Mouse (Mus musculus): ENCODE results near the gene Grifin. TPM values are rescaled to one million over a fixed set of nuclear protein-coding genes. Genes with fewer than 3 reads are reported as not detected.

Gene Grifin
- polyA plus RNA-seq (2015; fragmentation: Nextera tagmentation; extraction: Ambion mirVana) = not detected in 2 replicates

DNA sequence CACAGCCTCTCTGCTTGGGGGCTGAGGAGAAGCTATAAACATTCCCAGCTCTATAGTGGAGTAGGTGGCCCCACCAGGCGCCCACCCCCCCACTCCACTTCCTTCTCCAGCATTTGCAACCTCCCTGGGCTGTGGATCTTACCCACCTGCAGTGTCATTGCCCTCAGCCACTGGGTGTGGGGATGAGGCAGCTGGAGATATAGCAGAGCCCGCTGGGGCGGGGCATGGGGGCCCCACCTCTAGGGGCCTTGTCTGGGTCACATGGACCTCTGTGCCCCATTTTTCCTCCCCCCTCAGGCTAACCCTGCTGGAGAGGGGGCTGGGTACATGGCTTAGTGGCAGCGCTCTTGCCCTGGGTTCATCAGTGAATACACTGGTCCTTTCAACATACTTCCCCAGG, at the start of gene Grifin:
Gene Grifin (minus strand): TSS at position 176 of the 400 bp plus-strand sequence.
- Histone ChIP-seq H3K4me2 (no peak within 1 kb of the TSS), H3K27ac (replicated peaks) (no peak within 1 kb of the TSS), H3K9ac (no peak within 1 kb of the TSS), H3K9me3 (no peaks in the 10 kb centered on the region), H3K27me3 (no peaks in the 10 kb centered on the region), H3K4me3 (no peak within 1 kb of the TSS), H3K4me1 (replicated peaks) (peaks cover 30% of the 10 kb centered on the region), H3K36me3 (no peaks in the 10 kb centered on the region)
- ATAC-seq (ENCODE audit: low read depth) = no peak
- 71% methylated on average over 4 of the region's 4 CpGs for WGBS

DNA sequence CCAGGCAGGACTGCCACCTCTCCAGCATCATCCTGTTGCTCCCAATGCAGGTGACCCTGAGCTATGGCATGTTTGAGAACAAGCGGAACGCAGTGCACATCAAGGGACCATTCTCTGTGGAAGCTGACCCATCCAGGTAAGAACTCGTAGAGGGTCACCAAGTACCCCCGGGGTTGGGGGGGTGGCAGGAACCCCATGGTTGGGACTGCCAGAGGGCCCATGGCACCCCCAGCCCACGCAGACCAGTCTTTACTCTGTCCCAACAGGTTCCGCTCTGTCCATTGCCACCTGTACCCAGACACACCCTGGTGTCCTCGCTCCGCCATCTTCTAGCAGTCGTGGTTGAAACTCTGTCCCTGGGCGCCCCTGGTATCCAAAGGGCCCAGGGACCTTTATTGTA, 49.3 kb upstream of the Grifin start:
- Histone ChIP-seq H3K36me3 (peaks cover 26% of the 10 kb centered on the region), H3K27me3 (no peaks in the 10 kb centered on the region; the same call in 1 of the 2 replicates), H3K4me2 (no peak overlapping the region), H3K27ac (replicated peaks) (no peak overlapping the region), H3K4me3 (no peak overlapping the region), H3K9ac (no peak overlapping the region), H3K9me3 (no peaks in the 10 kb centered on the region), H3K4me1 (replicated peaks) (peaks cover 46% of the 10 kb centered on the region)
- WGBS = 94% methylated on average over 10 of the region's 10 CpGs
- no peak for ATAC-seq (ENCODE audit: low read depth)

DNA sequence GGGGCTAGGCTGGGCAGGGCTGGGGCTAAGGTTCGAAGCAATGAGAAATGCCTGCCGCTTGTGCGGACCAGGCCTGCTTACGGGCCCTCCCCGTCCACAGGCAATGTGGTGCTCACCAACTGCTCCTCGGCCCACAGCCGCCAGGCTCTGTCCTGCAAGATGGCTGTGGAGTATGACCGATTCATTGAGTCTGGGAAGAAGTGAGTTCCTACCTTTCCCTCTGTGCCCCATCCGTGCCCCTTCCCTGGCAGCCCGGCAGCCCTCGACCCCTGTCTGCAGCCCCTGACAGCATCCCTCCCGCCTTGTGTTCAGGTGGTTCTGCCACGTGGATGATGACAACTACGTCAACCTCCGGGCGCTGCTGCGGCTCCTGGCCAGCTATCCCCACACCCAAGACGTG, 47.3 kb upstream of the Grifin start:
- Histone ChIP-seq H3K36me3 (peaks cover 26% of the 10 kb centered on the region), H3K4me3 (peak overlapping the region; percentile 59), H3K4me2 (peak overlapping the region; percentile 87), H3K27ac (replicated peaks) (no peak overlapping the region), H3K9me3 (no peaks in the 10 kb centered on the region), H3K27me3 (peaks cover 9% of the 10 kb centered on the region), H3K4me1 (replicated peaks) (peaks cover 65% of the 10 kb centered on the region), H3K9ac (peak overlapping the region; percentile 75)
- WGBS = 26% methylated on average over 18 of the region's 18 CpGs
- no peak for ATAC-seq (ENCODE audit: low read depth)

DNA sequence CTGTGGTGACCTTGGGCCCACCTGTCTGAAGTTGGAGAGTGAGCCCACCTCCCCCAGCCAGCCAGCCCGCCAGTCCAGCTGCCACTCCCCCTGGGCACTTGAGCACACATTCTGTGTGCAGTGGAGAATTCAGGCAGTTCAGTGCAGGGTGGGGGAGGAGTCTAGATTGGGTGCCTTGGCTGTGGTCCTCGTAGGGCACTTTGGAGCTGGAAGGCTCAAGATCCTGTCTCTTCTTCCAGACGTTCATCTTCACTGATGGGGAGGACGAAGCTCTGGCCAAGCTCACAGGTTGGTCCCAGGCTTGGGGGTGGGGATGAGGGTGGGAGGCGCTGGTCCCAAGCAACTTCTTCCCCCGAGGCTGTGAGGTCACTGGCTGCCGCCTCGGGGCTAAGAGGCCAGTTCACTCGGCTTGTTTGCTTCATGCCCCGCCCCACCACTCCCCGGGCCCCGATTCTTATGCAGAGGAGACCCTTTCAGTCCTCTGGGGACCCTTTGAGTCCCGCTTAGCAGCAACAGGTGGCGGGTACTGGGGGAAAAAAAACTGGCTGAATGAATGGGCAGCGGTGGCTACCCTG, 46.8 kb upstream of the Grifin start:
- 16% methylated on average over 15 of the region's 15 CpGs for WGBS
- Histone ChIP-seq H3K9ac (peak overlapping the region; percentile 75), H3K4me3 (peak overlapping the region; percentile 59), H3K36me3 (peaks cover 26% of the 10 kb centered on the region), H3K4me1 (replicated peaks) (peaks cover 70% of the 10 kb centered on the region), H3K9me3 (no peaks in the 10 kb centered on the region), H3K27ac (replicated peaks) (peak overlapping the region; percentile 95), H3K4me2 (peak overlapping the region; percentile 87), H3K27me3 (peaks cover 13% of the 10 kb centered on the region)
- peak; percentile 22; the same call in 1 of the 2 replicates for ATAC-seq (ENCODE audit: low read depth)

DNA sequence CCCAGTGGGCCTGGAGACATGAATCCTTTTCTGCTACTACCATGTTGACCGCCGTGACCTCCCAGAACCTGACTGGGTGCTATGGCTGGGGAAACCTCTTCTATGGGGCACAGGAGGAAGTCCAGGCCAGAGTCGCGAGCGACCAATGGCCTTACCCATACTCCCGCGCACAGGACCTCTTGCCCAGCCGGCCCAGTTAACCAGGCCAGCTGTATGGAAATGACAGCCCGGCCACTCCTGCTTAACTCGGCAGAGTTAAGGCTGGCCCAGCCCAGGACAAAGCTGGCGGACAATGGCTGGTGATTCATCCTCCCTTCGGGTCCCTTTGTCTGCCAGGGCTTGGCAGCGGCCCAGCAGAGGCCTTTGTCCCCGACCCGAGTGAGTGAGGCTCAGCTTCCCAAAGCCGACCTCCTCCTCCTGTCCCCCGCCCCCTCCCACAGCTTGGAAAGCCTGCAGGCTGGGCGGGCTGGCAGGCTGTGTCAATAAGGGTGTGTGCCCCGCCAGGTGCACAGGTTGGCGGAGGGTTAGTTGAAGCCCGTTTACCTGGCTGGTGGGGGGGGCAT, 46.2 kb upstream of the Grifin start:
- Histone ChIP-seq H3K27ac (replicated peaks) (peak overlapping the region; percentile 95), H3K27me3 (peaks cover 18% of the 10 kb centered on the region), H3K9ac (peak overlapping the region; percentile 75), H3K36me3 (peaks cover 26% of the 10 kb centered on the region), H3K9me3 (no peaks in the 10 kb centered on the region), H3K4me2 (peak overlapping the region; percentile 87), H3K4me1 (replicated peaks) (peaks cover 76% of the 10 kb centered on the region), H3K4me3 (peak overlapping the region; percentile 59)
- ATAC-seq (ENCODE audit: low read depth) = peak; percentile 41
- WGBS = 4% methylated on average over 21 of the region's 21 CpGs

DNA sequence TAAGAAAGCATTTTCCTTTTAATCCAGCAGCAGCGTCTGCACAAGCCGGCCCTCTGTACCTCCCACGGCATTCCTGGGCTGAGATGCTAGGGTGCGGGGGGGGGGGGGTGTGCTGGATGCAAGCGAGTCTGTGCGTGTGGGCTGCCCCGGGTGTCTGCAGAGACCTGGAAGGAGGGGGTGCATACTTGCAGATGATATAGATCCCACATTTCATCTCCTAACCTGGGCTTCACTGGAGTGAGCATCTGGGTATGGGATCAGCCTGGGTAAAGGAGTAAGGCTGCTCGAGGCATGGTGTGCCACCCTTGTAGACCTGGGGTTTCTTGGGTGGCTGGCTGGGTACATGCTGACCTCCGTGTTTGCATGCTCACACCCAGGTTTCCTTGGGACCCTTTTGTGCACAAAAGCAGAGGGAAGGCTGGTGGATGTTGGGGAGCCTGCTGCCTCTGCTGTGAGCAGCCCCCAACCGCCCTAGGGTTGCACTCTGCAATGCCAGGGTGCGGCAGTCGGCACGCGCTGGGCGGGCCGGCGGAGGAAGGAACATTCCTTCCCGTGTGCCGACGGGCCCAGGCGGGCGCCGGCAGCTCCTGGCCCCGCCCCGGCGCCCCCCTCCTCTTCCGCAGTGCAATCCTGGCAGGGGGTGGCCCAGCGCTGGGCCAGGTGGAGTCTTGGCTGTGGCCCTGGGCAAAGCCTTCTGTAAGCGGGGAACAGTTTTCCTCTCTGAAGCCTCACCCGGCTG, 45.6 kb upstream of the Grifin start:
- H3K27me3 ChIP-seq = peaks cover 18% of the 10 kb centered on the region
- H3K4me2 ChIP-seq = peak overlapping the region; percentile 87
- 0 out of 2 replicates have a peak, but pooled peaks have one; percentile 3 for ATAC-seq (ENCODE audit: low read depth)
- H3K27ac ChIP-seq (replicated peaks) = peak overlapping the region; percentile 95
- peaks cover 82% of the 10 kb centered on the region for H3K4me1 ChIP-seq (replicated peaks)
- no peaks in the 10 kb centered on the region for H3K9me3 ChIP-seq
- WGBS = under 1% methylated on average over 30 of the region's 30 CpGs
- peak overlapping the region; percentile 75 for H3K9ac ChIP-seq
- H3K36me3 ChIP-seq = peaks cover 26% of the 10 kb centered on the region
- peak overlapping the region; percentile 59 for H3K4me3 ChIP-seq

DNA sequence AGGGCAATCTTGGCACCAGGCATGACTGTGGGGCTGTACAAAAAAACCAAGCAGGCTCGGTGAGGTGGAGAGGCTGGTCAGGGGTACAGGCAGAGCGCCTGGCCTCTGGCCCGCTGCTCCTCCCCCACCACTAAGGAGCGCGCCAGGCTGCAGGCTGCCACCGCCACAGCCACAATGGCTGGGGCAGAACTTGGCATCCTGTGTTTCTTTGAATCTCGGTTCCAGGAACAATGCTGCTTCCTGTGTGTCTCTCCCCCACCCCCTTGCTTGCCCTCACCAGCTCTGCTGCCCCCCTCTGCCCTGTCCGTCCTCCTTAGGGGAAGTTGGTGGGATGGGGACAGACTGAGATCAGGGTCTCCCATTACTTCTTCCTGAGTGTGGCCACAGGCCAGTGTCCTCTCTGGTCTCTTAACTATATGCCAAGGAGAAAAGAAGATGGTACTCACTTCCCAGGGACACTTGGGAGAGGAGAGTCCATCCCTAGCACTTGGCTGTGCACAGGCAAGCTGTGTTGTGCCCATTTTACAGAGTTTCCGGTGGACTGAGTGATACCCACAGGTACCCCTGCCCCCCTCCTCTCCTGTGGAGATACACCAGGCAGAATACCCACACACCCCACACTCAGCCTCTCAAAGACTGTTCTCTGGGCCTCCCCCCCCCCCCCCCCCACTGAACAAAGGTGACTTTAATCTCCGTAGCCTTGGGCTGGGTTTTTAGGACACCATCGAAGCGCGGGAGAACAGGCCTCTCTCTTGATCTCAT, 44.8 kb upstream of the Grifin start:
- Histone ChIP-seq H3K9me3 (no peaks in the 10 kb centered on the region), H3K4me2 (peak overlapping the region; percentile 87), H3K4me1 (replicated peaks) (peaks cover 90% of the 10 kb centered on the region), H3K27me3 (peaks cover 18% of the 10 kb centered on the region), H3K4me3 (peak overlapping the region; percentile 59), H3K36me3 (peaks cover 23% of the 10 kb centered on the region), H3K9ac (peak overlapping the region; percentile 75), H3K27ac (replicated peaks) (peak overlapping the region; percentile 95)
- no peak for ATAC-seq (ENCODE audit: low read depth)
- WGBS = 6% methylated on average over 13 of the region's 13 CpGs

DNA sequence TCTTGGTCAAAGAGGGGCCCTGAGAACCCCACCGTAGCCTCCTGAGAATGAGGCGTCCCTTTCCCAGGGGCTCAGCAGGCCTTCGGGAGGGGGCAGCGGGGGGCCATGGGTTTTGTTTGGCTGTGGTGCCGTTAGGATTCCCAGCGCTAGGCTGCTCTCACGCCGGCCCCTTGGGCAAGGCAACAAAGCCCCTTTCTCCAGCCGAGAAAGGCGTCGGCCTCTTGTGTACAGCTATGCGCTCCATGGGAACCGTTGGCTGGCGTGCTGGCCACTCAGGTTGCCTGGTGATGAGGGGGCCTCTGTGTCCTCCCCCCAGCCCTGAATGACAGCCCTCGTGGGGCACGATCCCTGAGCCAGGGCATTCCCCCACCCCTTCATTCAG, 43.8 kb upstream of the Grifin start:
- Histone ChIP-seq H3K9ac (peak overlapping the region; percentile 75), H3K4me3 (peak overlapping the region; percentile 59), H3K4me1 (replicated peaks) (peaks cover 86% of the 10 kb centered on the region), H3K27me3 (peaks cover 18% of the 10 kb centered on the region), H3K9me3 (no peaks in the 10 kb centered on the region), H3K4me2 (peak overlapping the region; percentile 87), H3K36me3 (peaks cover 14% of the 10 kb centered on the region), H3K27ac (replicated peaks) (peak overlapping the region; percentile 95)
- WGBS = 2% methylated on average over 14 of the region's 16 CpGs
- ATAC-seq (ENCODE audit: low read depth) = peak; percentile 9

DNA sequence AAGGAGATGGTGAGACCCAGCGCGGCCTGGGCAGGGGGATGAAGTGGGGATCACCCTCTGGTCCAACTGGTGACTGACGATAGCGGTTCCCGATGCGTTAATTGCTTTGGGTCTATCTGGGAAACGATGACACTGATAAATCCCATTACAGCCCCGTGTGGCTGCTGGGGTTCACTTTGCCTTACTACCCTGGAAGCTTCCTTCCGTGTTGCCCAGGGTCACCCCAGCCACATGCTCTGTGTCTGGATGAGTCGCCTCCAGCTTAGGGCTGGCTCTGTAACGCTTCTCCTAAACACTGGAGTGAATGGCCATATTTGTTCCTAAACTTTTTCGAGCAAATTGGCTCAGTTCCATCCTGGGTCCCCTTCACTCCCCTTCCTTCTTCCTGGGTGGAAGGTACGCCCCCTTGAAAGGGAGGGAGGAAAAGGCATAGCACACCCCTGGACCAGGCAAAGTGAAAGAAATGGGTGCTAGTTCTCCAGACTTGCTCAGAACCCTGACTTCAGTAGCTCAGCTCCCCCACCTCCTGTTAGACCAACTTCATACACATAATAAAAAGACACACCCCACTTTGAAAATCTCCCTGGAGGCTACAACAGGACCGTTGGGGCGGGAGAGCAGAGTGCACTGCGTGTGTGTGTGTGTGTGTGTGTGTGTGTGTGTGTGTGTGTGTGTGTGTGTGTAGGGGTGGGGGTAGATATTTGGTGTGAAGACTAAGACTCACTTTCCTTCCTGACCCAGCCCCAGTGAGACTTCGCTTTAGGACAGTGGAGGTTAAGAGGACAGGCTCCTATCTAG, 43.2 kb upstream of the Grifin start:
- 1% methylated on average over 17 of the region's 17 CpGs for WGBS
- peak overlapping the region; percentile 95 for H3K27ac ChIP-seq (replicated peaks)

DNA sequence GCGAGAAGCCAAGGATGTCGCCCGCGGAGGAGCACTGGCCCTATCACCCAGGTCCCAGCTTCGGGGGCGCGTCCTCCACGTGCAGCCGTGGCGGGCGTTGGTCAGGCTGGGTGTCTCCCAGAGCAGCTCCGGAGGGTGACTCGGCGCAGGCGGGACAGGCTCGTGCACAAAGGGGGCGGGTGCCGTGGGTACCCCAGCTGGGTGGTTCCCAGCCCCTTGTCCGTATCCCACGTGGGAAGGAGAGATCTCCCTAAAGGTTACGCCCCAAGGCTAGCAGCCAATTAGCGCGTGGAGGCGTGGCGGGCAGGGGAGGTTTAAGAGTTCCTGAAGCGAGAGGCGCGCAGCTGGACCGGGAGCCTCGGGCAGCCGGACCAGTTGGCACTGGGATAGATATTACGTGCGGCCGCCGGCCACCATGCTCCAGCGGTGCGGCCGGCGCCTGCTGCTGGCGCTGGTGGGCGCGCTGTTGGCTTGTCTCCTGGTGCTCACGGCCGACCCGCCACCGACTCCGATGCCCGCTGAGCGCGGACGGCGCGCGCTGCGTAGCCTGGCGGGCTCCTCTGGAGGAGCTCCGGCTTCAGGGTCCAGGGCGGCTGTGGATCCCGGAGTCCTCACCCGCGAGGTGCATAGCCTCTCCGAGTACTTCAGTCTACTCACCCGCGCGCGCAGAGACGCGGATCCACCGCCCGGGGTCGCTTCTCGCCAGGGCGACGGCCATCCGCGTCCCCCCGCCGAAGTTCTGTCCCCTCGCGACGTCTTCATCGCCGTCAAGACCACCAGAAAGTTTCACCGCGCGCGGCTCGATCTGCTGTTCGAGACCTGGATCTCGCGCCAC, 42.3 kb upstream of the Grifin start, which contains the start of gene Lfng:
Gene Lfng (plus strand): TSS at position 320 of the 835 bp plus-strand sequence.
- Histone ChIP-seq H3K9me3 (no peaks in the 10 kb centered on the region), H3K27ac (replicated peaks) (peak within 1 kb of the TSS; percentile 95), H3K36me3 (0 out of 2 replicates have a peak, but pooled peaks cover under 1% of the 10 kb centered on the region), H3K4me2 (peak within 1 kb of the TSS; percentile 87), H3K9ac (peak within 1 kb of the TSS; percentile 75), H3K27me3 (peaks cover 18% of the 10 kb centered on the region), H3K4me1 (replicated peaks) (peaks cover 77% of the 10 kb centered on the region), H3K4me3 (peak within 1 kb of the TSS; percentile 59)
- under 1% methylated on average over 91 of the region's 91 CpGs for WGBS
- ATAC-seq (ENCODE audit: low read depth) = peak; percentile 45

More for the DNA sequence above, 43.2 kb upstream of the Grifin start:
- Histone ChIP-seq H3K9me3 (no peaks in the 10 kb centered on the region), H3K9ac (peak overlapping the region; percentile 75), H3K36me3 (peaks cover 8% of the 10 kb centered on the region), H3K4me3 (peak overlapping the region; percentile 59), H3K27me3 (peaks cover 18% of the 10 kb centered on the region), H3K4me2 (peak overlapping the region; percentile 87), H3K4me1 (replicated peaks) (peaks cover 85% of the 10 kb centered on the region)
- ATAC-seq (ENCODE audit: low read depth) = no peak

Measured in neural tube, embryonic 13.5 days (tissue).